Comparison of ENCODE assay signal across 8 mouse cellular contexts in the genomic region with DNA sequence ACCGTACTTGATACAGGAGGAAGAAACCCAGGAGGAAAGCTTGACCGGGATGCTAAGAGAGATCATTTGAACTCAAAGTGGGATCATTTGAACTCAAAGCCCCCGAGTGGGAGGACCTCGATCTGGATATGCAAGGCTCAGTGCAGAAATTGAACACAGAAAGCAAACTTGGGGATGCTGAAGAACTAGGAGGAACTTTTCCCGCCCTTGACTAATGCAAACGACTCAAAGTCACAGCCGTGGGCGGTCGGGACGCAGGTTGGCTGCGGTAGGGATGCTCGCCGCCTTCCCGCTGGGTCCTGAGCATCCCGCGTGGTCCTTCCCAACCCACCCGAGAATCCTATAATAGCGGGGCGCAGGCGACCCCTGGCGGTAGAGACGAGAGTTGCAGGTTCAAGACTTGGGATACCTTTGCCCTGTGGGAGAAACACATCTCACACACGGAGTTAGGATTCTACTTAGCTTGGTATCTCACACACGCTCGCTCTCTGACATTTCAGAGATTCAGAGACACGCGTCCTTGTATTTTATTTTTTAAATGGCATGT. TPM values are rescaled to one million over a fixed set of nuclear protein-coding genes. Genes with fewer than 3 reads are reported as not detected.
DNase-seq lines count a peak whose midpoint lies in the region; ATAC-seq and TF ChIP-seq lines count a peak whose summit lies in the region.

No protein-coding gene starts in this region.

- no peak for TF ChIP-seq POLR2A in testis, adult 2 months (IDR thresholded peaks at IDR 0.05; ENCODE audit: control insufficient read depth, low read depth, low read length)

- peaks cover 10% of the 10 kb centered on the region for H3K79me3 ChIP-seq in C2C12 (ENCODE audit: low read depth)

- no peak overlapping the region for H3K4me3 ChIP-seq in C2C12 (ENCODE audit: insufficient read depth, poor library complexity, severe bottlenecking)
- peak overlapping the region; percentile 43 for H3K4me3 ChIP-seq in forebrain, embryonic 14.5 days (ENCODE audit: low read depth, low read length)
- H3K4me3 ChIP-seq in heart, postnatal 0 days (ENCODE audit: low read depth, low read length): peak overlapping the region; percentile 47
- peak overlapping the region in 1 of 2 experiments; percentile 30; a peak in 2 of 4 replicates for H3K4me3 ChIP-seq in liver, embryonic 14.5 days (ENCODE audit: insufficient read depth in 1 of 2, low read depth in 2 of 2, low read length in 2 of 2)
- H3K4me3 ChIP-seq in neural tube, embryonic 11.5 days (ENCODE audit: low read depth, low read length): peak overlapping the region; percentile 40
- H3K4me3 ChIP-seq in testis, adult 2 months (ENCODE audit: control insufficient read depth, low read depth, low read length): peak overlapping the region; percentile 60

- peaks cover 24% of the 10 kb centered on the region for H3K4me1 ChIP-seq in forebrain, embryonic 14.5 days (ENCODE audit: control insufficient read depth, insufficient read depth, low read length)
- peaks cover 19% of the 10 kb centered on the region for H3K4me1 ChIP-seq in heart, postnatal 0 days (ENCODE audit: control insufficient read depth, insufficient read depth)
- H3K4me1 ChIP-seq in liver, embryonic 14.5 days (replicated peaks; ENCODE audit: control insufficient read depth in 2 of 2, insufficient read depth in 2 of 2, low read length in 1 of 2): peaks cover 0 to 14% of the 10 kb centered on the region in 2 experiments; a peak in 3 of 4 replicates
- H3K4me1 ChIP-seq in neural tube, embryonic 11.5 days (ENCODE audit: control insufficient read depth, insufficient read depth, low read length): peaks cover 16% of the 10 kb centered on the region
- peaks cover 29% of the 10 kb centered on the region for H3K4me1 ChIP-seq in testis, adult 2 months (ENCODE audit: control insufficient read depth, insufficient read depth, low read length)

- WGBS in forebrain, embryonic 14.5 days: under 1% methylated on average over 27 of the region's 27 CpGs
- 1% methylated on average over 27 of the region's 27 CpGs for WGBS in heart, postnatal 0 days
- WGBS in liver, embryonic 14.5 days (ENCODE audit: insufficient replicate concordance): 1% methylated on average over 27 of the region's 27 CpGs
- under 1% methylated on average over 27 of the region's 27 CpGs for WGBS in neural tube, embryonic 11.5 days

- peak; percentile 11; the same call in 1 of the 2 replicates for ATAC-seq in forebrain, embryonic 14.5 days
- ATAC-seq in heart, postnatal 0 days (ENCODE audit: insufficient read depth, low read depth): peak; percentile 54
- no peak for ATAC-seq in liver, embryonic 14.5 days (ENCODE audit: insufficient read depth)
- no peak for ATAC-seq in neural tube, embryonic 11.5 days (ENCODE audit: insufficient read depth, low FRiP score, low TSS enrichment)

- no peaks in the 10 kb centered on the region for H3K27me3 ChIP-seq in C2C12 (ENCODE audit: control insufficient read depth, insufficient read depth, insufficient read length)
- H3K27me3 ChIP-seq in forebrain, embryonic 14.5 days (replicated peaks; ENCODE audit: control insufficient read depth, insufficient read depth, low read length): 0 out of 2 replicates have a peak, but pooled peaks cover 3% of the 10 kb centered on the region
- H3K27me3 ChIP-seq in heart, postnatal 0 days (ENCODE audit: control insufficient read depth, insufficient read depth, low read length): no peaks in the 10 kb centered on the region
- H3K27me3 ChIP-seq in liver, embryonic 14.5 days (ENCODE audit: control insufficient read depth, insufficient read depth, low read length): peaks cover 31% of the 10 kb centered on the region
- peaks cover 8% of the 10 kb centered on the region for H3K27me3 ChIP-seq in neural tube, embryonic 11.5 days (ENCODE audit: control insufficient read depth, insufficient read depth, low read length)
- H3K27me3 ChIP-seq in testis, adult 2 months (ENCODE audit: control insufficient read depth, insufficient read depth, low read length): no peaks in the 10 kb centered on the region

- TF ChIP-seq EP300 in heart, postnatal 0 days (IDR thresholded peaks at IDR 0.05; ENCODE audit: low read depth): no peak
- no peak for TF ChIP-seq EP300 in liver, embryonic 14.5 days (IDR thresholded peaks at IDR 0.05; ENCODE audit: low read depth)

- H3ac ChIP-seq in C2C12 (ENCODE audit: control insufficient read depth, insufficient read length, low read depth): peak overlapping the region; percentile 29

- peak; percentile 55 for DNase-seq in c-Kit-negative CD71-positive TER-119-positive erythroid progenitor cells, embryonic 14.5 days (ENCODE audit: low read depth, low spot score)
- DNase-seq in forebrain, embryonic 14.5 days (ENCODE audit: low spot score): peak; percentile 89
- peak; percentile 84 for DNase-seq in heart, postnatal 0 days (ENCODE audit: low spot score)
- DNase-seq in kidney, postnatal 4 days: peak; percentile 89 to 91
- no peak for DNase-seq in liver, embryonic 14.5 days (ENCODE audit: low read depth in 3 of 3, low spot score in 3 of 3)
- peak; percentile 90 for DNase-seq in neural tube, embryonic 11.5 days (ENCODE audit: low spot score)

- peak overlapping the region; percentile 89 for H3K4me2 ChIP-seq in forebrain, embryonic 14.5 days (ENCODE audit: low read length)
- H3K4me2 ChIP-seq in heart, postnatal 0 days (ENCODE audit: low read depth, low read length): peak overlapping the region; percentile 71
- peak overlapping the region; percentile 38 for H3K4me2 ChIP-seq in liver, embryonic 14.5 days (ENCODE audit: low read depth)
- peak overlapping the region; percentile 72 for H3K4me2 ChIP-seq in neural tube, embryonic 11.5 days (ENCODE audit: low read depth)

- H3K9me3 ChIP-seq in forebrain, embryonic 14.5 days (replicated peaks; ENCODE audit: control insufficient read depth, low read length): no peaks in the 10 kb centered on the region
- no peaks in the 10 kb centered on the region for H3K9me3 ChIP-seq in heart, postnatal 0 days (replicated peaks; ENCODE audit: control insufficient read depth, low read length)
- H3K9me3 ChIP-seq in liver, embryonic 14.5 days (ENCODE audit: control insufficient read depth, low read length): no peaks in the 10 kb centered on the region
- no peaks in the 10 kb centered on the region for H3K9me3 ChIP-seq in neural tube, embryonic 11.5 days (ENCODE audit: control insufficient read depth, low read length)

- H3K36me3 ChIP-seq in C2C12 (ENCODE audit: control insufficient read depth, insufficient read depth): no peaks in the 10 kb centered on the region
- H3K36me3 ChIP-seq in forebrain, embryonic 14.5 days (ENCODE audit: control insufficient read depth, insufficient read depth, low read length): no peaks in the 10 kb centered on the region
- no peaks in the 10 kb centered on the region for H3K36me3 ChIP-seq in heart, postnatal 0 days (replicated peaks; ENCODE audit: control insufficient read depth, insufficient read depth, low read length)
- H3K36me3 ChIP-seq in liver, embryonic 14.5 days (replicated peaks; ENCODE audit: control insufficient read depth, insufficient read depth, low read depth): no peaks in the 10 kb centered on the region
- H3K36me3 ChIP-seq in neural tube, embryonic 11.5 days (ENCODE audit: control insufficient read depth, insufficient read depth, low read length): no peaks in the 10 kb centered on the region
- no peaks in the 10 kb centered on the region for H3K36me3 ChIP-seq in testis, adult 2 months (ENCODE audit: control insufficient read depth, insufficient read depth, low read length)

- no peak for TF ChIP-seq CTCF in C2C12 (IDR thresholded peaks at IDR 0.05; ENCODE audit: control insufficient read depth, insufficient read depth, insufficient read length)
- peak; percentile 98 for TF ChIP-seq CTCF in heart, postnatal 0 days (IDR thresholded peaks at IDR 0.05; ENCODE audit: low read depth)
- peak; percentile 98 for TF ChIP-seq CTCF in liver, embryonic 14.5 days (IDR thresholded peaks at IDR 0.05; ENCODE audit: low read depth)
- TF ChIP-seq CTCF in testis, adult 2 months (IDR thresholded peaks at IDR 0.05; ENCODE audit: control insufficient read depth, insufficient read depth, insufficient replicate concordance, low read depth, low read length): peak; percentile 94

- no peak overlapping the region for H3K27ac ChIP-seq in forebrain, embryonic 14.5 days (ENCODE audit: low read depth, low read length)
- H3K27ac ChIP-seq in heart, postnatal 0 days (ENCODE audit: low read depth): peak overlapping the region; percentile 85
- no peak overlapping the region for H3K27ac ChIP-seq in liver, embryonic 14.5 days
- H3K27ac ChIP-seq in neural tube, embryonic 11.5 days (ENCODE audit: low read depth, low read length): no peak overlapping the region
- H3K27ac ChIP-seq in testis, adult 2 months (ENCODE audit: control insufficient read depth, insufficient read depth, low read depth, low read length): no peak overlapping the region

- peak overlapping the region; percentile 67 for H3K9ac ChIP-seq in forebrain, embryonic 14.5 days (ENCODE audit: low read length)
- H3K9ac ChIP-seq in heart, postnatal 0 days (replicated peaks; ENCODE audit: low read depth, low read length): peak overlapping the region; percentile 15; the same call in 1 of the 2 replicates
- no peak overlapping the region for H3K9ac ChIP-seq in liver, embryonic 14.5 days (replicated peaks)
- no peak overlapping the region for H3K9ac ChIP-seq in neural tube, embryonic 11.5 days (ENCODE audit: low read length)

- peaks cover 20% of the 10 kb centered on the region for H3K79me2 ChIP-seq in C2C12 (ENCODE audit: control insufficient read depth, insufficient read depth)

RNA-seq across cellular contexts. Expression of a gene that starts 2.0 kb away (rescaled TPM):
- polyA plus RNA-seq in C2C12 (2012; fragmentation: generic; extraction: Trizol): 151 TPM
- polyA plus RNA-seq in forebrain, embryonic 14.5 days (2014; fragmentation: Nextera tagmentation; extraction: Ambion mirVana): 99.5 and 101 TPM in 2 replicates
- total RNA-seq in heart, postnatal 0 days (2014; rRNA removed; ENCODE audit: low replicate concordance): 26.2 and 40.5 TPM in 2 replicates
- 55.2 and 61.0 TPM in 2 replicates for polyA plus RNA-seq in heart, postnatal 0 days (2015; fragmentation: Nextera tagmentation; extraction: Ambion mirVana)
- 8.5 and 9.8 TPM in 2 replicates for polyA plus RNA-seq in liver, embryonic 14.5 days (2012; rRNA removed)
- 15.7 and 19.2 TPM in 2 replicates for polyA plus RNA-seq in liver, embryonic 14.5 days (2014; fragmentation: Nextera tagmentation; extraction: Ambion mirVana)
- 91.8 and 93.3 TPM in 2 replicates for polyA plus RNA-seq in neural tube, embryonic 11.5 days (2014; fragmentation: Nextera tagmentation; extraction: Ambion mirVana)
- polyA plus RNA-seq in testis, adult 2 months (2012; rRNA removed): 50.1 and 66.6 TPM in 2 replicates

RNA-seq across cellular contexts. Expression of a gene that starts 16.7 kb away (rescaled TPM):
- polyA plus RNA-seq in C2C12 (2012; fragmentation: generic; extraction: Trizol): 25.6 TPM
- 18.4 and 20.0 TPM in 2 replicates for polyA plus RNA-seq in forebrain, embryonic 14.5 days (2014; fragmentation: Nextera tagmentation; extraction: Ambion mirVana)
- 1.9 and 3.2 TPM in 2 replicates for total RNA-seq in heart, postnatal 0 days (2014; rRNA removed; ENCODE audit: low replicate concordance)
- polyA plus RNA-seq in heart, postnatal 0 days (2015; fragmentation: Nextera tagmentation; extraction: Ambion mirVana): 11.1 and 11.7 TPM in 2 replicates
- 4.5 and 6.7 TPM in 2 replicates for polyA plus RNA-seq in liver, embryonic 14.5 days (2012; rRNA removed)
- polyA plus RNA-seq in liver, embryonic 14.5 days (2014; fragmentation: Nextera tagmentation; extraction: Ambion mirVana): 7.2 and 7.8 TPM in 2 replicates
- 17.8 and 18.0 TPM in 2 replicates for polyA plus RNA-seq in neural tube, embryonic 11.5 days (2014; fragmentation: Nextera tagmentation; extraction: Ambion mirVana)
- 2.8 and 3.2 TPM in 2 replicates for polyA plus RNA-seq in testis, adult 2 months (2012; rRNA removed)

RNA-seq across cellular contexts. Expression of a gene that starts 17.0 kb away (rescaled TPM):
- polyA plus RNA-seq in C2C12 (2012; fragmentation: generic; extraction: Trizol): 21.5 TPM
- 1.1 and 1.3 TPM in 2 replicates for polyA plus RNA-seq in forebrain, embryonic 14.5 days (2014; fragmentation: Nextera tagmentation; extraction: Ambion mirVana)
- 11.8 and 13.5 TPM in 2 replicates for total RNA-seq in heart, postnatal 0 days (2014; rRNA removed; ENCODE audit: low replicate concordance)
- polyA plus RNA-seq in heart, postnatal 0 days (2015; fragmentation: Nextera tagmentation; extraction: Ambion mirVana): 12.0 and 14.0 TPM in 2 replicates
- 2.3 TPM in 2 replicates for polyA plus RNA-seq in liver, embryonic 14.5 days (2012; rRNA removed)
- 0.65 and 1.0 TPM in 2 replicates for polyA plus RNA-seq in liver, embryonic 14.5 days (2014; fragmentation: Nextera tagmentation; extraction: Ambion mirVana)
- polyA plus RNA-seq in neural tube, embryonic 11.5 days (2014; fragmentation: Nextera tagmentation; extraction: Ambion mirVana): 3.4 and 4.7 TPM in 2 replicates
- 49.5 and 71.4 TPM in 2 replicates for polyA plus RNA-seq in testis, adult 2 months (2012; rRNA removed)

RNA-seq across cellular contexts. Expression of a gene that starts 32.7 kb away (rescaled TPM):
- polyA plus RNA-seq in C2C12 (2012; fragmentation: generic; extraction: Trizol): 1.4 TPM
- 0.17 TPM in 1 of 2 replicates, not detected in the other for polyA plus RNA-seq in forebrain, embryonic 14.5 days (2014; fragmentation: Nextera tagmentation; extraction: Ambion mirVana)
- total RNA-seq in heart, postnatal 0 days (2014; rRNA removed; ENCODE audit: low replicate concordance): 0.39 and 0.80 TPM in 2 replicates
- 0.05 and 0.10 TPM in 2 replicates for polyA plus RNA-seq in heart, postnatal 0 days (2015; fragmentation: Nextera tagmentation; extraction: Ambion mirVana)
- 0.03 and 0.04 TPM in 2 replicates for polyA plus RNA-seq in liver, embryonic 14.5 days (2012; rRNA removed)
- not detected in 2 replicates for polyA plus RNA-seq in liver, embryonic 14.5 days (2014; fragmentation: Nextera tagmentation; extraction: Ambion mirVana)
- polyA plus RNA-seq in neural tube, embryonic 11.5 days (2014; fragmentation: Nextera tagmentation; extraction: Ambion mirVana): 0.07 TPM in 1 of 2 replicates, not detected in the other
- polyA plus RNA-seq in testis, adult 2 months (2012; rRNA removed): 3.9 and 4.1 TPM in 2 replicates

RNA-seq across cellular contexts. Expression of a gene that starts 39.3 kb away (rescaled TPM):
- polyA plus RNA-seq in C2C12 (2012; fragmentation: generic; extraction: Trizol): 9.7 TPM
- polyA plus RNA-seq in forebrain, embryonic 14.5 days (2014; fragmentation: Nextera tagmentation; extraction: Ambion mirVana): 12.9 and 15.2 TPM in 2 replicates
- 20.4 and 30.8 TPM in 2 replicates for total RNA-seq in heart, postnatal 0 days (2014; rRNA removed; ENCODE audit: low replicate concordance)
- polyA plus RNA-seq in heart, postnatal 0 days (2015; fragmentation: Nextera tagmentation; extraction: Ambion mirVana): 4.9 and 6.0 TPM in 2 replicates
- polyA plus RNA-seq in liver, embryonic 14.5 days (2012; rRNA removed): 11.7 and 12.3 TPM in 2 replicates
- 4.6 and 5.5 TPM in 2 replicates for polyA plus RNA-seq in liver, embryonic 14.5 days (2014; fragmentation: Nextera tagmentation; extraction: Ambion mirVana)
- 12.4 and 14.6 TPM in 2 replicates for polyA plus RNA-seq in neural tube, embryonic 11.5 days (2014; fragmentation: Nextera tagmentation; extraction: Ambion mirVana)
- polyA plus RNA-seq in testis, adult 2 months (2012; rRNA removed): 50.6 and 53.3 TPM in 2 replicates

Comparison
In these comparisons a context has a peak if more than half of its experiments do, and no peak if none do; other contexts are left out.
1. DNase-seq: peak in c-Kit-negative CD71-positive TER-119-positive erythroid progenitor cells, embryonic 14.5 days (single experiment), forebrain, embryonic 14.5 days (single experiment), heart, postnatal 0 days (single experiment), kidney, postnatal 4 days (2 of 2) and neural tube, embryonic 11.5 days (single experiment); none in liver, embryonic 14.5 days (0 of 3).
2. ATAC-seq: peak in forebrain, embryonic 14.5 days (single experiment) and heart, postnatal 0 days (single experiment); none in liver, embryonic 14.5 days (single experiment) and neural tube, embryonic 11.5 days (single experiment).
3. H3K4me2 ChIP-seq: peak in every context shown above with its lines; median percentile 89 in forebrain, embryonic 14.5 days; 72 in neural tube, embryonic 11.5 days; 71 in heart, postnatal 0 days; 38 in liver, embryonic 14.5 days.
4. H3K9ac ChIP-seq: peak in forebrain, embryonic 14.5 days (single experiment) and heart, postnatal 0 days (single experiment); none in liver, embryonic 14.5 days (single experiment) and neural tube, embryonic 11.5 days (single experiment).